Mouse (Mus musculus): ENCODE measurements around the gene C1rb.
"Not testable (repeated sequence)": the region's sequence is repeated elsewhere in the genome, so short reads cannot be mapped to it uniquely, and the experiment has no call there.

Gene C1rb

GRCm38 (mm10) chr6:124570026-124570425 is at the start of gene C1rb:
C1rb (plus strand) TSS chr6:124570294.
- DNase-seq: peak; percentile 73 to 75

- not testable (repeated sequence) for DNase-seq
Observed at GRCm38 (mm10) chr6:124522082-124522481, 48.0 kb upstream of the C1rb start.

- no peak for DNase-seq
Observed at GRCm38 (mm10) chr6:124527881-124528280, 42.2 kb upstream of the C1rb start.

GRCm38 (mm10) chr6:124531077-124531476 is 39.0 kb upstream of the C1rb start:
- DNase-seq: no peak

- DNase-seq: not testable (repeated sequence)
Observed at GRCm38 (mm10) chr6:124536125-124536829, 33.8 kb upstream of the C1rb start.

GRCm38 (mm10) chr6:124541176-124541575 is 28.9 kb upstream of the C1rb start:
- not testable (repeated sequence) for DNase-seq

GRCm38 (mm10) chr6:124542284-124542683 is 27.8 kb upstream of the C1rb start, which contains the start of gene C1s1:
C1s1 (minus strand) TSS chr6:124542359.
- DNase-seq: peak; percentile 11 to 15

- no peak for DNase-seq
Observed at GRCm38 (mm10) chr6:124544466-124544865, 25.6 kb upstream of the C1rb start.

- DNase-seq: no peak
Observed at GRCm38 (mm10) chr6:124545425-124545824, 24.7 kb upstream of the C1rb start.

- not testable (repeated sequence) for DNase-seq
Observed at GRCm38 (mm10) chr6:124547979-124548378, 22.1 kb upstream of the C1rb start.

- DNase-seq: no peak
Observed at GRCm38 (mm10) chr6:124549023-124549550, 21.0 kb upstream of the C1rb start.

- DNase-seq: no peak
Observed at GRCm38 (mm10) chr6:124552766-124553165, 17.3 kb upstream of the C1rb start.

- not testable (repeated sequence) for DNase-seq
Observed at GRCm38 (mm10) chr6:124555956-124556355, 14.1 kb upstream of the C1rb start.

GRCm38 (mm10) chr6:124561156-124561555 is 8.9 kb upstream of the C1rb start:
- not testable (repeated sequence) for DNase-seq

GRCm38 (mm10) chr6:124561611-124562010 is 8.5 kb upstream of the C1rb start:
- DNase-seq: not testable (repeated sequence)

- DNase-seq: not testable (repeated sequence)
Observed at GRCm38 (mm10) chr6:124575155-124575678, 5.1 kb downstream of the C1rb start.

GRCm38 (mm10) chr6:124580155-124580554 is 10.1 kb downstream of the C1rb start:
- not testable (repeated sequence) for DNase-seq

- no peak for DNase-seq
Observed at GRCm38 (mm10) chr6:124582231-124582630, 12.1 kb downstream of the C1rb start.

- no peak for DNase-seq
Observed at GRCm38 (mm10) chr6:124584935-124585334, 14.8 kb downstream of the C1rb start.

GRCm38 (mm10) chr6:124585761-124586160 is 15.7 kb downstream of the C1rb start:
- DNase-seq: no peak

- no peak for DNase-seq
Observed at GRCm38 (mm10) chr6:124586266-124586665, 16.2 kb downstream of the C1rb start.

- DNase-seq: no peak
Observed at GRCm38 (mm10) chr6:124588771-124589170, 18.7 kb downstream of the C1rb start.

GRCm38 (mm10) chr6:124592186-124592700 is 22.1 kb downstream of the C1rb start:
- DNase-seq: no peak

- DNase-seq: no peak
Observed at GRCm38 (mm10) chr6:124593121-124593520, 23.0 kb downstream of the C1rb start.

Data from B cell, adult 2 months (primary cell).